Mouse (Mus musculus) embryonic facial prominence, embryonic 15.5 days (tissue): ENCODE data around the gene Mad1l1. TPM values are rescaled to one million over a fixed set of nuclear protein-coding genes. Genes with fewer than 3 reads are reported as not detected.

Source experiments
- ATAC-seq: fragments of 200-750 bp; cut with Nextera tagmentation; 2 replicates; pipeline ENCODE4 v1.8.0; 2017; ENCODE audit warnings: low read depth, moderate TSS enrichment; ENCODE audit not compliant: insufficient number of reproducible peaks, low FRiP score, low TSS enrichment
- H3K27ac ChIP-seq: fragments of 300-500 bp; sonication (generic); replicated peaks from 2 replicates; pipeline ENCODE4 v1.5.1; 2015; ENCODE audit warnings: mild to moderate bottlenecking, inconsistent platforms
- H3K27me3 ChIP-seq: fragments of 300-500 bp; sonication (generic); 2 replicates; pipeline ENCODE4 v1.6.1; 2015; ENCODE audit warnings: inconsistent platforms
- H3K36me3 ChIP-seq: fragments of 300-500 bp; sonication (generic); 2 replicates; pipeline ENCODE4 v1.6.1; 2015; ENCODE audit warnings: mild to moderate bottlenecking, inconsistent platforms
- H3K4me1 ChIP-seq: fragments of 300-500 bp; sonication (generic); 2 replicates; pipeline ENCODE4 v1.6.1; 2015; ENCODE audit warnings: inconsistent platforms
- H3K4me2 ChIP-seq: fragments of 300-500 bp; sonication (generic); replicated peaks from 2 replicates; pipeline ENCODE4 v1.6.1; 2015; ENCODE audit warnings: mild to moderate bottlenecking, inconsistent platforms
- H3K4me3 ChIP-seq: fragments of 300-500 bp; sonication (generic); replicated peaks from 2 replicates; pipeline ENCODE4 v1.5.1; 2015; ENCODE audit warnings: mild to moderate bottlenecking, inconsistent platforms
- H3K9ac ChIP-seq: fragments of 300-500 bp; sonication (generic); 2 replicates; pipeline ENCODE4 v1.6.1; 2015; ENCODE audit warnings: inconsistent platforms
- H3K9me3 ChIP-seq: fragments of 300-500 bp; sonication (generic); replicated peaks from 2 replicates; pipeline ENCODE4 v1.6.1; 2016; ENCODE audit warnings: inconsistent platforms
- WGBS: fragments of 180-500 bp; shearing (Covaris S2); methylation state at CpG from one replicate; pipeline ENCODE4 v1.1.7; 2015; 5-methylcytosine and 5-hydroxymethylcytosine counted together
- polyA plus RNA-seq: library from polyadenylated mRNA; unstranded; fragments of >200 nt; fragmentation: Nextera tagmentation; extraction: Ambion mirVana; gene quantifications from 2 replicates; pipeline ENCODE4 v1.2.1, GENCODE M21; 2015

Mad1l1 gene
- polyA plus RNA-seq, 1 experiment from 2014 or later, result 48.2 TPM

DNA sequence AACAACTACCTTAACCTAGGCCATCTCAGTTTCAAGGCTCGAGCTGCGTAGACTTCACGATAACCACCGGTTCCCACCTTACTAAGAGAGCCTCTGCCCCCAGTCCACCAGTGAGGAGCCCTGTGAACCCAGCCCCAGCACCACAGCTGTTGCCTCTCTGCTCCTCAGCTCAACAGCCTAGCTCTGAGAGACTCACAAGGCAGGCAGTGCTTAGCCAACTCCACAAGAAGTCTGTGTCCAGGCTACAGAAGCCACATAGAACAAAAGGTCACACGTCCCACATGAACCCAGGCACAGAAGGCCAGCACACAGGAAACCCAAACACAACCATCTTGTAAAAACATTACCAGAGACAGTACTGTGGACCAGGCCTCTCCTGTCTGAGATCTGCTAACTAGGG is 62.7 kb downstream of the Mad1l1 start:
- H3K27ac ChIP-seq, result no peak overlapping the region
- no peak overlapping the region for H3K4me2 ChIP-seq
- WGBS, result 90% methylated on average over 5 of the region's 5 CpGs
- H3K9me3 ChIP-seq, result no peaks in the 10 kb centered on the region
- no peak overlapping the region for H3K9ac ChIP-seq
- no peaks in the 10 kb centered on the region for H3K27me3 ChIP-seq
- H3K36me3 ChIP-seq, result peaks cover 15% of the 10 kb centered on the region; the same call in 1 of the 2 replicates
- ATAC-seq, result no peak
- no peak overlapping the region for H3K4me3 ChIP-seq
- no peaks in the 10 kb centered on the region for H3K4me1 ChIP-seq

- 90% methylated on average over 3 of the region's 3 CpGs for WGBS
- no peak overlapping the region for H3K9ac ChIP-seq
- H3K4me3 ChIP-seq, result no peak overlapping the region
- no peak for ATAC-seq
- no peak overlapping the region for H3K4me2 ChIP-seq
- no peaks in the 10 kb centered on the region for H3K4me1 ChIP-seq
- H3K27ac ChIP-seq, result no peak overlapping the region
- no peaks in the 10 kb centered on the region for H3K9me3 ChIP-seq
- H3K27me3 ChIP-seq, result no peaks in the 10 kb centered on the region
- H3K36me3 ChIP-seq, result peaks cover 15% of the 10 kb centered on the region; the same call in 1 of the 2 replicates
Measured at GRCm38 (mm10) chr5:140258035-140258434, 63.3 kb downstream of the Mad1l1 start.

GRCm38 (mm10) chr5:140257439-140257838 is 63.9 kb downstream of the Mad1l1 start:
- no peak for ATAC-seq
- peaks cover 15% of the 10 kb centered on the region; the same call in 1 of the 2 replicates for H3K36me3 ChIP-seq
- no peaks in the 10 kb centered on the region for H3K27me3 ChIP-seq
- H3K4me3 ChIP-seq, result no peak overlapping the region
- no peak overlapping the region for H3K9ac ChIP-seq
- H3K27ac ChIP-seq, result no peak overlapping the region
- H3K4me2 ChIP-seq, result no peak overlapping the region
- no peaks in the 10 kb centered on the region for H3K4me1 ChIP-seq
- no peaks in the 10 kb centered on the region for H3K9me3 ChIP-seq
- WGBS, result 94% methylated on average over 5 of the region's 5 CpGs

GRCm38 (mm10) chr5:140256685-140257084 is 64.7 kb downstream of the Mad1l1 start:
- peaks cover 15% of the 10 kb centered on the region; the same call in 1 of the 2 replicates for H3K36me3 ChIP-seq
- 90% methylated on average over 10 of the region's 10 CpGs for WGBS
- no peak overlapping the region for H3K27ac ChIP-seq
- H3K9me3 ChIP-seq, result no peaks in the 10 kb centered on the region
- no peaks in the 10 kb centered on the region for H3K4me1 ChIP-seq
- ATAC-seq, result no peak
- H3K9ac ChIP-seq, result no peak overlapping the region
- H3K4me3 ChIP-seq, result no peak overlapping the region
- no peak overlapping the region for H3K4me2 ChIP-seq
- H3K27me3 ChIP-seq, result no peaks in the 10 kb centered on the region

- Histone ChIP-seq H3K4me1 (no peaks in the 10 kb centered on the region), H3K4me2 (no peak overlapping the region), H3K4me3 (no peak overlapping the region), H3K9ac (no peak overlapping the region), H3K27me3 (no peaks in the 10 kb centered on the region), H3K36me3 (peaks cover 11% of the 10 kb centered on the region; the same call in 1 of the 2 replicates), H3K27ac (no peak overlapping the region), H3K9me3 (no peaks in the 10 kb centered on the region)
- no peak for ATAC-seq
- WGBS, result 76% methylated on average over 5 of the region's 5 CpGs
Measured at GRCm38 (mm10) chr5:140255265-140255664, 66.1 kb downstream of the Mad1l1 start.

- no peak overlapping the region for H3K27ac ChIP-seq
- H3K4me3 ChIP-seq, result no peak overlapping the region
- WGBS, result 79% methylated on average over 1 of the region's 1 CpGs
- H3K9ac ChIP-seq, result no peak overlapping the region
- H3K4me1 ChIP-seq, result no peaks in the 10 kb centered on the region
- no peaks in the 10 kb centered on the region for H3K9me3 ChIP-seq
- no peak for ATAC-seq
- peaks cover 7% of the 10 kb centered on the region; the same call in 1 of the 2 replicates for H3K36me3 ChIP-seq
- H3K27me3 ChIP-seq, result no peaks in the 10 kb centered on the region
- no peak overlapping the region for H3K4me2 ChIP-seq
Measured at GRCm38 (mm10) chr5:140254656-140255055, 66.7 kb downstream of the Mad1l1 start.

GRCm38 (mm10) chr5:140251989-140252388 is 69.4 kb downstream of the Mad1l1 start:
- no peak overlapping the region for H3K9ac ChIP-seq
- H3K27ac ChIP-seq, result no peak overlapping the region
- no peaks in the 10 kb centered on the region for H3K4me1 ChIP-seq
- 81% methylated on average over 2 of the region's 2 CpGs for WGBS
- no peak overlapping the region for H3K4me3 ChIP-seq
- H3K36me3 ChIP-seq, result no peaks in the 10 kb centered on the region; the same call in 1 of the 2 replicates
- H3K4me2 ChIP-seq, result no peak overlapping the region
- no peaks in the 10 kb centered on the region for H3K9me3 ChIP-seq
- no peak for ATAC-seq
- no peaks in the 10 kb centered on the region for H3K27me3 ChIP-seq

DNA sequence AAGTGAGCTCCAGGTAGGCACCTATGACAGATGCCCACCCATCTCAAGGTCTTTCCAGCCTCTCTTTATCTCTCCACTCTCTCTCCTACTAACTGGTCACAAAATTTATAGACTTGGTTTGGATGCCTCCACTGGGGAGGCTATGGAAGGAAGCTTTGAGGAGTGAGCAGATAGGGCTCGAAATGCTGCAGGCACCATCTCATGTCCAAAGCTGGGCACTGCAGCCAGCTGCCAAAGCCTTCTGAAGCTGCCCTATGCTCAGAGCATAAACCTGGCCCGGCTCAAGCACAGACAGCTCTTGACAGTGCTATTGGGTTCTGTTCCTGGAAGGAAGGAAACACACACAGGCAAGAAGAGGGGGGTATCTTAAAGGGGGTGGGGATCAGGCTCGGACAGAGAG is 71.0 kb downstream of the Mad1l1 start:
- no peak overlapping the region for H3K4me2 ChIP-seq
- no peaks in the 10 kb centered on the region for H3K27me3 ChIP-seq
- no peak overlapping the region for H3K4me3 ChIP-seq
- H3K9ac ChIP-seq, result no peak overlapping the region
- no peaks in the 10 kb centered on the region for H3K9me3 ChIP-seq
- 89% methylated on average over 3 of the region's 3 CpGs for WGBS
- H3K4me1 ChIP-seq, result no peaks in the 10 kb centered on the region
- ATAC-seq, result no peak
- no peak overlapping the region for H3K27ac ChIP-seq
- no peaks in the 10 kb centered on the region; the same call in 1 of the 2 replicates for H3K36me3 ChIP-seq

GRCm38 (mm10) chr5:140249359-140250062 is 71.8 kb downstream of the Mad1l1 start:
- WGBS, result 72% methylated on average over 6 of the region's 6 CpGs
- no peaks in the 10 kb centered on the region for H3K4me1 ChIP-seq
- no peak overlapping the region for H3K4me2 ChIP-seq
- H3K4me3 ChIP-seq, result no peak overlapping the region
- H3K27me3 ChIP-seq, result no peaks in the 10 kb centered on the region
- no peak for ATAC-seq
- no peak overlapping the region for H3K27ac ChIP-seq
- no peaks in the 10 kb centered on the region for H3K9me3 ChIP-seq
- no peaks in the 10 kb centered on the region; the same call in 1 of the 2 replicates for H3K36me3 ChIP-seq
- no peak overlapping the region for H3K9ac ChIP-seq

DNA sequence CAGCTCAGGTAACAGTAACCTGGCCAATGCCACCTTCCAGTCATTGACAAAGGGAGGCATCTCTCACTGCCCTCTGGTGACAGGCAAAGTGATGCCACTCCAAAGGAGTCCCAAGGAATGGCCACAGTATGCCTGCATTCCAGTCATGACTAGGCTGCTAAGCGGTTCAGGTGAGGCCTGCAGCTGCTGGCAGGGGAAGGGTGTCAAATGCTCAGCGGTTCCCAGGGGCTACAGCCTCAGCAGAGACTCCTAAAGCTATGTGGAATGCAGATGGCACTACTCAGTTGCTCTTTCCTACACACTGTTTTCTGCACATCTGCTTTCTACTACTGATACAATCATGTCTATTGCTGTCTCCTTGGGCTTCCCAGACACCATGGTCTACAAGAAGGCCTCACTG is 73.3 kb downstream of the Mad1l1 start:
- Histone ChIP-seq H3K27me3 (no peaks in the 10 kb centered on the region), H3K4me3 (no peak overlapping the region), H3K4me2 (no peak overlapping the region), H3K27ac (no peak overlapping the region), H3K4me1 (no peaks in the 10 kb centered on the region), H3K9ac (no peak overlapping the region), H3K36me3 (no peaks in the 10 kb centered on the region; the same call in 1 of the 2 replicates), H3K9me3 (no peaks in the 10 kb centered on the region)
- no peak for ATAC-seq
- 72% methylated on average over 2 of the region's 2 CpGs for WGBS

GRCm38 (mm10) chr5:140240235-140240634 is 81.1 kb downstream of the Mad1l1 start:
- Histone ChIP-seq H3K9me3 (no peaks in the 10 kb centered on the region), H3K4me2 (no peak overlapping the region), H3K4me3 (no peak overlapping the region), H3K36me3 (no peaks in the 10 kb centered on the region), H3K4me1 (no peaks in the 10 kb centered on the region), H3K27ac (no peak overlapping the region), H3K9ac (no peak overlapping the region), H3K27me3 (no peaks in the 10 kb centered on the region)
- 98% methylated on average over 3 of the region's 3 CpGs for WGBS
- ATAC-seq, result no peak

DNA sequence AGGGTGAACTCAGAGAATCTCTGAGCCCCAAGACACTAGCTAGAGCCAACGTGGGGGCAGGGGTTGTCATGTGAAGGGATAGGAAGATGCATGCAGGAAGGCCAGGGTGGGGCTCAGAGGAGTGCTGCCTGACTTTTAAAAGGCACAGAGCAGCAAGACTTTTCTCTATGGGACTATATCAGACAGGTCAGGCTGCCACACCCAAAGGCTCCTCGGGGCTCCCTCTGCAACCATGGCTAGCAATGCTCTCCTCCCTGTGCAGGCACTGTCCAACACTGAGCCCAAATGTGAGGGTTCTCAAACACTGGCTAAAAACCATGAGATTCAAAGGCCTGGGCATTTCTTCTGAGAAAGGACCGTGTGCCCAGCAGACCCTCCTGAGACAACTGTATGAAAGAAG is 82.5 kb downstream of the Mad1l1 start:
- no peak for ATAC-seq
- Histone ChIP-seq H3K36me3 (no peaks in the 10 kb centered on the region), H3K9ac (no peak overlapping the region), H3K27ac (no peak overlapping the region), H3K4me3 (no peak overlapping the region), H3K4me2 (no peak overlapping the region), H3K9me3 (no peaks in the 10 kb centered on the region), H3K4me1 (no peaks in the 10 kb centered on the region), H3K27me3 (no peaks in the 10 kb centered on the region)
- WGBS, result 67% methylated on average over 3 of the region's 3 CpGs
